Mouse (Mus musculus) neural tube, embryonic 15.5 days (tissue): ENCODE measurements at regions not wholly inside any gene's neighbourhood (a gene's known extent, or its start where the extent isn't known, plus 50 kb on each side); places are given as distances from the start of the nearest gene placed in this dataset.

Source experiments
- ATAC-seq: fragments of 200-750 bp; cut with Nextera tagmentation; 2 replicates; pipeline ENCODE4 v1.8.0; 2017; ENCODE audit warnings: mild to moderate bottlenecking, moderate TSS enrichment, moderate library complexity; ENCODE audit not compliant: low FRiP score
- H3K27ac ChIP-seq: fragments of 300-500 bp; sonication (generic); replicated peaks from 2 replicates; pipeline ENCODE4 v1.5.1; 2015; ENCODE audit warnings: mild to moderate bottlenecking, inconsistent platforms
- H3K27me3 ChIP-seq: fragments of 300-500 bp; sonication (generic); replicated peaks from 2 replicates; pipeline ENCODE4 v1.6.1; 2015; ENCODE audit warnings: inconsistent platforms
- H3K36me3 ChIP-seq: fragments of 300-500 bp; sonication (generic); 2 replicates; pipeline ENCODE4 v1.6.1; 2015; ENCODE audit warnings: inconsistent platforms
- H3K4me1 ChIP-seq: fragments of 300-500 bp; sonication (generic); 2 replicates; pipeline ENCODE4 v1.6.1; 2015; ENCODE audit warnings: inconsistent platforms
- H3K4me2 ChIP-seq: fragments of 300-500 bp; sonication (generic); 2 replicates; pipeline ENCODE4 v1.6.1; 2015; ENCODE audit warnings: inconsistent platforms, mild to moderate bottlenecking, moderate library complexity
- H3K4me3 ChIP-seq: fragments of 300-500 bp; sonication (generic); replicated peaks from 2 replicates; pipeline ENCODE4 v1.5.1; 2015; ENCODE audit warnings: mild to moderate bottlenecking, inconsistent platforms
- H3K9ac ChIP-seq: fragments of 300-500 bp; sonication (generic); replicated peaks from 2 replicates; pipeline ENCODE4 v1.6.1; 2015; ENCODE audit warnings: mild to moderate bottlenecking, inconsistent platforms
- H3K9me3 ChIP-seq: fragments of 300-500 bp; sonication (generic); replicated peaks from 2 replicates; pipeline ENCODE4 v1.6.1; 2016; ENCODE audit warnings: inconsistent platforms
- WGBS: fragments of 180-500 bp; shearing (Covaris S2); methylation state at CpG from one replicate; pipeline ENCODE4 v1.1.7; 2015; ENCODE audit warnings: mixed read lengths; 5-methylcytosine and 5-hydroxymethylcytosine counted together

DNA sequence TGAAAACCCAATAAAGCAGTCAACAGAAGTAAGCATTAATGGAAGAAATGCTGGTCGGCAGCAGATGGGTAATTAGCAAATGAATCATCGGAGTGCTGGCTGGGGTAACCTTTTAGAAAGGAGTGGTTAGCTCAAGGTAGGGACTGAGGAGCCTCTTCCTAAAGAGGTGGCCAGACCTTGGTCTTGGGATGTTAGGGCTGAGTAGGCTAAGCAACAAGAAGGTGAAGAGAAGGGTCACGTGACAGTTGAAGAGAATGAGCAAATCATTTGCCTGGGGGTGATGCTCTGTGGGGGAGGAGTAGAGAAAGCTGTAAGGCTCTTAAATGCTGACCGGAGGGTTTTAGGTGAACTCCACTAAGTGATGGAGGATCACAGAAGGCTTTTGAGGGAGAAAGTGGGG lies 208.2 kb downstream of the Gm10260 start:
- Histone ChIP-seq H3K4me3 (no peak overlapping the region), H3K36me3 (no peaks in the 10 kb centered on the region), H3K4me2 (no peak overlapping the region), H3K9me3 (no peaks in the 10 kb centered on the region), H3K27me3 (no peaks in the 10 kb centered on the region), H3K4me1 (peaks cover 10% of the 10 kb centered on the region; the same call in 1 of the 2 replicates), H3K9ac (no peak overlapping the region), H3K27ac (no peak overlapping the region)
- 60% methylated on average over 4 of the region's 4 CpGs for WGBS
- no peak for ATAC-seq

DNA sequence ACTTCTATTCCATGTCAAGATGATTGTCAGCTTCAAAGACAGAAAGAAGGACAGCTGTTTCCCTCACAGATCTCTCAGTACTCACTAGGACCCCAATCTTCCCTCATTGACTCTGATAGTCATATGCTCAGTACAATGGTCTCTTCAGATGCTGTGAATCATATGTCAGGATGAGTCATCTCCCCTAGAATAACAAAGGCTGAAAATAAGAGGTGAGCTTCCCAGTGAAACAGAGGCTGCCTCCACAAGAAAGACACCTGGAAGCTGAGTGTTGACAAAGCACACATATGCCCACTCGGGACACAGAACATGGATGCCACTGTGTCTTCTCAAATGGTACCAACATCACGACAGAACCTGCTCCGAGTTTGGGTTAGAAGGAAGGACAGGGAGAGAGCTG lies 209.6 kb downstream of the Gm10260 start:
- Histone ChIP-seq H3K4me3 (no peak overlapping the region), H3K4me1 (peaks cover 18% of the 10 kb centered on the region), H3K27ac (no peak overlapping the region), H3K4me2 (no peak overlapping the region), H3K36me3 (no peaks in the 10 kb centered on the region), H3K27me3 (no peaks in the 10 kb centered on the region), H3K9me3 (no peaks in the 10 kb centered on the region), H3K9ac (no peak overlapping the region)
- ATAC-seq, result no peak
- whole genome bisulfite sequencing, result 97% methylated on average over 3 of the region's 3 CpGs

DNA sequence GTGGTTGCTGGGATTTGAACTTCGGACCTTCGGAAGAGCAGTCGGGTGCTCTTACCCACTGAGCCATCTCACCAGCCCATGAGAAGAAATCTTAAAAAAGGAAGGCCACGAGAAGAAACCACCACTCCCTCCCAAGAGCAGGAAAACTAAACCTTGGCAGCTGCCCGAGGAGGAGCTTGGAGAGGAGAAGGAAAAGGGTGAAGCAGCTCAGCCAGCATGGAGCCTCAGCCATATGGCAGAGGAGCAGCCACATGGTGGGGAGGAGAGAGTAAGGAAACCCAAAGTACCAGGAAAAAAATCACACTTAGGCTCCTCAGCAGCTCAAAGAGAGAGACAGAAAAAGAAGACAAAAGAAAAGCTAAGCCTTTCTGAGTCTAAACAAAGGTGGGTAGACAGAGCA lies 210.3 kb downstream of the Gm10260 start:
- no peaks in the 10 kb centered on the region for H3K9me3 ChIP-seq
- no peak overlapping the region for H3K27ac ChIP-seq
- ATAC-seq, result no peak
- H3K4me2 ChIP-seq, result no peak overlapping the region
- peaks cover 20% of the 10 kb centered on the region for H3K4me1 ChIP-seq
- H3K36me3 ChIP-seq, result no peaks in the 10 kb centered on the region
- H3K9ac ChIP-seq, result no peak overlapping the region
- no peaks in the 10 kb centered on the region for H3K27me3 ChIP-seq
- 89% methylated on average over 5 of the region's 5 CpGs for WGBS
- no peak overlapping the region for H3K4me3 ChIP-seq

DNA sequence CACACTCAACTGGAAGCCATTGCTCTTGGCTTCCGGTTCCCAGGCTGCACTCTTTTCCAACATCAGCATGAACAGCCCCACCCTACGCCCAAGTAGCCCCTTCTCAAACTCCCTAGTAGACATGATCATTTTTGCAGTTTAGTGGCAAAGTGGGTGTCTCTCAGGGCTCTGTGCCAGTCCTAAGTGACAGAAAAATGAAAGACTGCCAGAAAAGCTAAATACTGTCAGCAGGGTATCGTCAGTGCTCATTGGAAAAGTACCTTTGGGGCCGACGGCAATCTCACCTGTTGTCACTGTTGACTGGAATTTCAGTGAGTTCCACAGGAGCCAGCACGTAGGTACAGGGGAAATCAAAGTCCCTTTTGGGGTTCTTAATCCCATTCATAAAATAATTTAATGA lies 211.0 kb downstream of the Gm10260 start:
- 92% methylated on average over 6 of the region's 6 CpGs for WGBS
- Histone ChIP-seq H3K27me3 (no peaks in the 10 kb centered on the region), H3K9me3 (no peaks in the 10 kb centered on the region), H3K4me3 (no peak overlapping the region), H3K4me2 (no peak overlapping the region), H3K27ac (peak overlapping the region; percentile 63), H3K9ac (no peak overlapping the region), H3K36me3 (no peaks in the 10 kb centered on the region), H3K4me1 (peaks cover 20% of the 10 kb centered on the region)
- no peak for ATAC-seq

DNA sequence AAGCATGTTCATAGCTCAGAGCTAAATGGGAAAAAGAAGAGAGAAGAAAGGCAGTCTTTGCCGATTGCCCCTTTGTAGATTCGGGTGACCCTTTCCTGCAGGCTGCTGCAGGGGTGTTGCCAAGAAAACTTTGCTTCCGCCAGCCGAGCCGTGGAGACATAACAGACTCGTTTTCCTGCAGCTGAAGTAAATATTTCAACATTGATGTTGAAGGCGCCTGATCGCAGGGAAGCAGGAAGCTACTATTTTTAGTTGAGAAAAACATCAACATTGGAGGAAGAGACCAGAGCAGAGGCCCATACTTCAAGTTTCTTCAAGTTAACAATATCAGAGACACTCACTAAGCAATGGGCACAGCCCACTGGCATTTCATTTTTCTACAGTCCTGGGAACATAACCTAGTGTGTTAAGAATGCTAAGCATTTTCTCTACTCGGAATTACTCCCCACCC lies 211.9 kb downstream of the Gm10260 start:
- Histone ChIP-seq H3K4me2 (no peak overlapping the region), H3K27me3 (no peaks in the 10 kb centered on the region), H3K4me1 (peaks cover 20% of the 10 kb centered on the region), H3K36me3 (no peaks in the 10 kb centered on the region), H3K27ac (peak overlapping the region; percentile 63), H3K9ac (no peak overlapping the region), H3K9me3 (no peaks in the 10 kb centered on the region), H3K4me3 (no peak overlapping the region)
- ATAC-seq, result no peak
- WGBS, result 53% methylated on average over 9 of the region's 9 CpGs

DNA sequence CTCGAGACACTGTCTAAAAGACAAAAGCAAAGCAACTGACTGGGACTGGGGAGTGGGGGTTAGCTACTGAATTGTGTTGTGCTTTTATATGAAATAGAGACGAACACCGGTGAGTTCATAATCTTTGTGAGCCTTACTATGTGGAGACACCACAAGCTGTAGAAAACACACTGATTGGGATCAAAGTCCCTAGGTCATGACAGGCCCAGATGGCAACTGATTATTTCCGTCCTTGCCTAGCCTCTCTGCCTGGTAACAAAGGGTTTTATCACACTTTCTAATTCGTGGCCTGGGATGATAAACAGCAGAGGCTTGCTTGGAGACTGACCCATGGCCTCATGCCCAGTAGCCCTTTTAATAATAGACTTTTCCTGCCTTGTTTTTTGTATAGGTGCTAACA lies 213.5 kb downstream of the Gm10260 start:
- Histone ChIP-seq H3K9ac (no peak overlapping the region), H3K4me2 (no peak overlapping the region), H3K36me3 (no peaks in the 10 kb centered on the region), H3K4me1 (peaks cover 20% of the 10 kb centered on the region), H3K27ac (0 out of 2 replicates have a peak overlapping the region, but pooled peaks have one; percentile 11), H3K9me3 (no peaks in the 10 kb centered on the region), H3K4me3 (no peak overlapping the region), H3K27me3 (no peaks in the 10 kb centered on the region)
- ATAC-seq, result no peak
- WGBS, result 50% methylated on average over 5 of the region's 5 CpGs

DNA sequence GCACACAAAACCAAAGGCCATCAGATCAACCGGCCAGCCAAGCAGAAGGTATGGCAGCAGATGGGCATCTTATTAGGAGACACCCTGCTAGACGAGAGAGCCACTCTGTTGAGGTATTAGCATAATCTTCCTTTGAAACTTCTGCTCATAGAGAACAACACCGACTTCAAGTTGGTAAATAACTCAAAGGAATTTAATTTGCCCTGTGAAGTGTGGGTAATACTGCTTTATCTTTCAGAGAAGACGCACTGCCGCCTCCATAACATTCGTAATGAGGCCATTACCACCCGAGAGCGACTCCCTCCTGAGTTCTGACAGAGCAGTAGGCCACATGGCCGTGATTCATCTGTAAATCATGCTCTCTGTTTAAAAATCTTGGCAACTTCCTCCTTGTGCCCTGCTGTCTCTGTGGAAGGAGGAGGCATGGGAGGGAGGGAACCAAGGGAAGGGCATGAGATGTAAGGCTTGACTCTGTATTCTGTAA lies 214.4 kb downstream of the Gm10260 start:
- 11% methylated on average over 9 of the region's 9 CpGs for WGBS
- ATAC-seq, result peak; percentile 73
- Histone ChIP-seq H3K4me1 (peaks cover 20% of the 10 kb centered on the region), H3K27me3 (no peaks in the 10 kb centered on the region), H3K9ac (no peak overlapping the region), H3K27ac (peak overlapping the region; percentile 45; the same call in 1 of the 2 replicates), H3K4me3 (no peak overlapping the region), H3K36me3 (no peaks in the 10 kb centered on the region), H3K4me2 (no peak overlapping the region), H3K9me3 (no peaks in the 10 kb centered on the region)

DNA sequence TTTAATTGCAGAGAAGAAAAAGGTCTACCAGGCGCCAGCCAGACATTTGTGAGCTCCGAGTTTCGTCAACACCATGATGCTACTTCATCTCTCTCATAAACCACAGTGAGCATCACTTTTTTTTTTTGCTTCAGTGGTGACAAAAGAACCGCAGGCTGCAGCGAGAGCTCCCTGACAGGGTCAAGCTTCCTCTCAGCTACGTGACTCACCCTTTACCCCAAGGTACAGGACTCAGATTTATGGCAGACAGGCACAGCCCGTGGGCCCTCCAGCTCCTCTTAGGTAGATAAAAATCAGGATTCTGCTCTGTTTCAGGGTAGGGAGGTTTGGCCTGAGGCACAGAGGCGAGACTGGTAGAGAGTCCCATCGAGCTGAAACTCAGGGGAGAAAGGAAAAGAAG lies 220.7 kb downstream of the Gm10260 start:
- ATAC-seq, result no peak
- no peaks in the 10 kb centered on the region for H3K27me3 ChIP-seq
- no peak overlapping the region for H3K27ac ChIP-seq
- H3K4me1 ChIP-seq, result peaks cover 15% of the 10 kb centered on the region
- WGBS, result 44% methylated on average over 9 of the region's 9 CpGs
- H3K4me2 ChIP-seq, result no peak overlapping the region
- H3K4me3 ChIP-seq, result no peak overlapping the region
- H3K36me3 ChIP-seq, result no peaks in the 10 kb centered on the region
- H3K9ac ChIP-seq, result no peak overlapping the region
- H3K9me3 ChIP-seq, result no peaks in the 10 kb centered on the region

DNA sequence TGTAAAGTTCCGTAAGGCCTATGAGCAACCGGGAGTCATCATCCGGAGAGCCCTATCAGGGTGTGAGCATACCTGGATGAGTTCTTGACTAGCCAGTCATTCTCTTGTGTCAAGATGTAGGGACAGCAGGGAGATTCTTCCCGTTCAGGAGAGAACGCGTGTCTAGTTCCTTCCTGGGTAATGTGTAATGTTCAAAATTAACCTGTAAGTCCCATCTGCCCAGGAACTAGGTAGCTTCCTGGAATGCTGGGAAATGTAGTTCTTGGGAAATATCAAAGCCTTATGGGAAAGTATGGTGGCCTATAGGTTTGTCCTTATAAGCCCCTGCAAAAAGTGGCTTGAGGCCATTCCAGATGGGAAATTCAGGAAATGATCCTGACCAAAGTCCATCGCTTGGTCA lies 222.0 kb downstream of the Gm10260 start:
- Histone ChIP-seq H3K27me3 (no peaks in the 10 kb centered on the region), H3K4me1 (peaks cover 20% of the 10 kb centered on the region), H3K36me3 (no peaks in the 10 kb centered on the region), H3K9ac (no peak overlapping the region), H3K4me2 (no peak overlapping the region), H3K4me3 (no peak overlapping the region), H3K27ac (no peak overlapping the region), H3K9me3 (no peaks in the 10 kb centered on the region)
- ATAC-seq, result no peak
- WGBS, result 95% methylated on average over 7 of the region's 7 CpGs

DNA sequence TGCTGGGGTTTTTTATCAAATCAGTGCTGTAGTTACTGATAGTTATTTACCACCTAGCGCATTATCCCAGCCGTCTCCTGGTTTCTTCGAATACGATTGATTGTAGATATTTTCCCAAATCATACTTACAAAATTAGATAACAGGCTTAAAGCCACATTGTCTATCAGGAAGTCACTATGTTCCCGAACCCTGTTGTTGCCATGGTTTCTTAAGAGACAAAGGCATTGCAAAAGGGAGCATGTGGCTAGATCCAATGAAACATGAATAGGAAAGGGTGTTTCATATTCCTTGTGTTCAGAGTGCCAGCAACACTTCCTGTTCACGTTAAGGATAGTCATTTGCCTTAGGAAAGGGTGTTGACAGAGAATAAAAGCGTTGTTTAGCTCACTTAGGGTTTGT lies 222.7 kb downstream of the Gm10260 start:
- Histone ChIP-seq H3K36me3 (no peaks in the 10 kb centered on the region), H3K4me3 (no peak overlapping the region), H3K4me2 (no peak overlapping the region), H3K4me1 (peaks cover 20% of the 10 kb centered on the region), H3K27me3 (no peaks in the 10 kb centered on the region), H3K9me3 (no peaks in the 10 kb centered on the region), H3K27ac (no peak overlapping the region), H3K9ac (no peak overlapping the region)
- WGBS, result 70% methylated on average over 7 of the region's 7 CpGs
- no peak for ATAC-seq

DNA sequence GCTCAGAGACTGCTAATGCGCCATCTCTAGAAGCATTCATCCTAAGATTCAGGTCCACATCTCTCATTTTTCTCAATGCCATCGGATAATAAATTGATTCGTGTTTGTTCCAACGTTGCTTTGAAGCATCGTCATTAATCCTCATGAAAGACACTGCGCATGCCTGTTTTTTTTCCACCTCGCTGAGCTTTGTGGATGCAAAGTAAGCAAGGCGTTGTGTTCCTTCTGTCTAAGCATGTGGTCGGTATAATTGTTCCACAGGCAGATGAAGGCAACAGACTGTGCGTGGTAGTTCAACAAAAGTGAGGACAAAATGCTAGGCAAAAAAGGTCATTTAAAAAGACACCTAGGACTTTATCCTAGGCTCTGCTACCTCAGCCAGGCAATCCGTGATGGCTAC lies 223.2 kb downstream of the Gm10260 start:
- WGBS, result 51% methylated on average over 11 of the region's 11 CpGs

DNA sequence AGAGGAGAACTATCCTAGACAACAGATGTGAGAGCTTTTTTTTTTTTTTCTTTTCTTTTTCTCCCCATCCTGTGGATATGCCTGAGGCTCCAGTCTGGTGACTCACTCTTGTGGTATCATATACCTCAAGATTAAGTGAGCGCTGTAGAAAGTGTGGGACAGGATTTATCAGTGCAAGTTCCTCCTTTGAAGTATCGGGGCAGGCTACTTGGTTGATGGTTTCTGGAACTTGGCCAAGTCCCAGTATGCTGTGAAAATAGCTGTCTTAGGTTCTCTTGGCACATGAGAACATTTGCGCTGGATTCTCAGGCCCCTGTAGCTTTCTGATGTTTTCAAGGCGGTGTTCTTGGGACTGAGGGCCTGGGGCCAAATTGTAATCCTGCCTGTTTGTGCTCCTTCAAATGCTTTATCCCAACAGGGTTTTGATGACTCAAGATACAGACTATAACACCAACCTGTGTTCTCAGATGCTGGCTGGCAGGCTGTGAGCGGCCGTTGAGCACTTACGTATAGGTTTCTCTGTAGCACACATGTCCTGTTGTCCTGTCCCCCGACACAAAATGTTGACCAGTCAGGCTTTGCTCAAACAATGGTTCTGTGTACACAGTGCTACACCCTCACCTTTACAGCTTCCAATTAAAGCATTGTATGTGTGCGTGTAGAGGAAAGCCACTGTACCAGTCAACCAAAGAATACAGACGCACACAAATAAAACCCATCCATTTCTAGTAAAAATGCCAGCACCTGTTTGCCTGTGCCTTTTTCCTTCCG lies 226.4 kb downstream of the Gm10260 start:
- Histone ChIP-seq H3K4me2 (no peak overlapping the region), H3K9ac (no peak overlapping the region), H3K4me3 (no peak overlapping the region), H3K4me1 (peaks cover 26% of the 10 kb centered on the region), H3K9me3 (no peaks in the 10 kb centered on the region), H3K36me3 (no peaks in the 10 kb centered on the region), H3K27me3 (no peaks in the 10 kb centered on the region), H3K27ac (no peak overlapping the region)
- 61% methylated on average over 11 of the region's 11 CpGs for WGBS
- no peak for ATAC-seq

More for the DNA sequence above, 223.2 kb downstream of the Gm10260 start:
- H3K36me3 ChIP-seq, result no peaks in the 10 kb centered on the region
- no peak for ATAC-seq
- H3K27me3 ChIP-seq, result no peaks in the 10 kb centered on the region
- H3K27ac ChIP-seq, result no peak overlapping the region
- no peak overlapping the region for H3K4me2 ChIP-seq
- H3K4me1 ChIP-seq, result peaks cover 20% of the 10 kb centered on the region
- H3K9me3 ChIP-seq, result no peaks in the 10 kb centered on the region
- H3K4me3 ChIP-seq, result no peak overlapping the region
- H3K9ac ChIP-seq, result no peak overlapping the region
